In the genomic region with DNA sequence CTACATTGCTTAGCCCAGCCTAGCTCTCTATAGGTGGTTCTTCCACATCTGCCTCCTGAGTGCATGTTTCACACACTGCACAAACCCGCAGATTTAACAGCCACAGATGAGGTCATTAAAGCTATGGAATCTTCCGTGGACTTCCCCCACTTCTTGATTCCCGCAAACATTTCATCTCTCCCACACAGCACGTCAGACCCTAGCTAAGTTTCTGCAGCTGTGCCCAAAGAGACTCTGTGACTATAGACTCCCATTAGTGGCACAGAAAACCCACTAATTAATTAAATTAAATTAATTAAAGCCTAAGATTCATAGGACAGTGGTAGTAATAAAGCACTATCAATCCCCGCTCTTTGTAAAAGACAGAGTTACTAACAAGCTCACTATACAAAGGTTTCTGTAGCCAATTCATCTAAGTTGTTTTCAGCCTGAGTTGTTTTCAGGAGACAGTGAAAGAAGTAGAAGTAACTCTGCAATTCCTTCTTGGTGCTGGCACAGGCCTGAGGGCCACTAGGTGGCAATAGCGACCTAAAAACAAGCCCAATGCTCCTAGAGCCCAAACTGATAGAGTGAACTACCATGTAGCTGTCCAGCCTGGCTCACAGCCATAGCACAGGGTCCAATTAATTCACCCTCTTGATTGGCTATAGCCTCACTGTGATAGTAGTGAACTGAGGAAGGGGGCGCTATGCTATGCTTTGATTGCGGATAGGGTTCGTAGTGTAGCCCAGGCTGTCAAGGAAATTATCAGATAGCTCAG, we compare ENCODE assay signal across 8 mouse cellular contexts. TPM values are rescaled to one million over a fixed set of nuclear protein-coding genes. Genes with fewer than 3 reads are reported as not detected.
A peak's percentile ranks its signal among the peaks of the same experiment; 100 is the strongest.
DNase-seq lines count a peak whose midpoint lies in the region; ATAC-seq lines count a peak whose summit lies in the region.

No protein-coding gene starts in this region.

- H3K4me1 ChIP-seq in forebrain, embryonic 15.5 days = peaks cover 9% of the 10 kb centered on the region
- no peaks in the 10 kb centered on the region for H3K4me1 ChIP-seq in lung, embryonic 15.5 days

- H3K4me2 ChIP-seq in forebrain, embryonic 15.5 days (replicated peaks) = no peak overlapping the region
- H3K4me2 ChIP-seq in lung, embryonic 15.5 days = no peak overlapping the region

- H3K27me3 ChIP-seq in forebrain, embryonic 15.5 days = no peaks in the 10 kb centered on the region
- H3K27me3 ChIP-seq in lung, embryonic 15.5 days = no peaks in the 10 kb centered on the region

- no peaks in the 10 kb centered on the region for H3K36me3 ChIP-seq in forebrain, embryonic 15.5 days
- H3K36me3 ChIP-seq in lung, embryonic 15.5 days = no peaks in the 10 kb centered on the region

- DNase-seq in CD8-positive naive resting alpha-beta T cell, adult 2 months (ENCODE audit: low read depth in 2 of 2, low spot score in 2 of 2) = peak; percentile 76 to 85
- DNase-seq in brain, embryonic 18.5 days (ENCODE audit: low read depth, low spot score) = peak; percentile 51
- peak; percentile 75 to 78 for DNase-seq in heart, postnatal 36 days
- DNase-seq in layer of hippocampus, adult 18-20 months (ENCODE audit: low spot score in 2 of 2) = peak; percentile 43 to 84
- peak; percentile 21 for DNase-seq in ovary, postnatal 10 days (ENCODE audit: low spot score)
- peak; percentile 74 for DNase-seq in thymus, postnatal 0 days (ENCODE audit: low spot score)

- H3K4me3 ChIP-seq in forebrain, embryonic 15.5 days = no peak overlapping the region
- H3K4me3 ChIP-seq in lung, embryonic 15.5 days = no peak overlapping the region

- H3K9me3 ChIP-seq in forebrain, embryonic 15.5 days = no peaks in the 10 kb centered on the region
- no peaks in the 10 kb centered on the region for H3K9me3 ChIP-seq in lung, embryonic 15.5 days

- 25% methylated on average over 9 of the region's 9 CpGs for WGBS in forebrain, embryonic 15.5 days
- 48% methylated on average over 9 of the region's 9 CpGs for WGBS in lung, embryonic 15.5 days

- no peak overlapping the region for H3K9ac ChIP-seq in forebrain, embryonic 15.5 days (replicated peaks)
- no peak overlapping the region for H3K9ac ChIP-seq in lung, embryonic 15.5 days

- intact Hi-C loops in heart, postnatal 36 days (cut with DNase I) = loop anchor here (1.0 to 5.0 kb wide), 6 partner anchors 52 to 318 kb away; a partner anchor contains a TSS

- H3K27ac ChIP-seq in forebrain, embryonic 15.5 days (replicated peaks) = no peak overlapping the region
- H3K27ac ChIP-seq in lung, embryonic 15.5 days = no peak overlapping the region

- peak; percentile 91 for ATAC-seq in forebrain, embryonic 15.5 days (replicated peaks)
- peak; percentile 77; the same call in 1 of the 2 replicates for ATAC-seq in lung, embryonic 15.5 days (ENCODE audit: borderline replicate concordance, extremely low read depth, low FRiP score, low TSS enrichment)

RNA-seq across cellular contexts. Expression of a gene that starts 54.0 kb away (rescaled TPM):
- polyA plus RNA-seq in forebrain, embryonic 15.5 days (2015; fragmentation: Nextera tagmentation; extraction: Ambion mirVana) = 29.3 TPM in 2 replicates
- 10 to 100 TPM; 48.3 to 50.2 TPM for total RNA-seq in heart, postnatal 36 days (2021)
- total RNA-seq in layer of hippocampus, adult 18-20 months (2021) = 100 to 1,000 TPM; 112 to 113 TPM
- 32.0 and 34.2 TPM in 2 replicates for polyA plus RNA-seq in lung, embryonic 15.5 days (2015; fragmentation: Nextera tagmentation; extraction: Ambion mirVana)
- 12.3 and 13.2 TPM in 2 replicates for polyA plus RNA-seq in thymus, postnatal 0 days (2015; fragmentation: Nextera tagmentation; extraction: Ambion mirVana)

Comparison
In these comparisons a context has a peak if more than half of its experiments do, and no peak if none do; other contexts are left out.
1. DNase-seq: peak in every context shown above with its lines; median percentile 80 in CD8-positive naive resting alpha-beta T cell, adult 2 months; 76 in heart, postnatal 36 days; 74 in thymus, postnatal 0 days; 64 in layer of hippocampus, adult 18-20 months; 51 in brain, embryonic 18.5 days; 21 in ovary, postnatal 10 days.